Mouse (Mus musculus) lung, embryonic 16.5 days (tissue): ENCODE measurements around the gene Rpl19. TPM values are rescaled to one million over a fixed set of nuclear protein-coding genes. Genes with fewer than 3 reads are reported as not detected.
A peak's percentile ranks its signal among the peaks of the same experiment; 100 is the strongest.

ENCODE experiments used
- ATAC-seq: fragments of 200-750 bp; cut with Nextera tagmentation; 2 replicates; pipeline ENCODE4 v1.8.0; 2017; ENCODE audit warnings: low read depth, mild to moderate bottlenecking, moderate library complexity
- H3K27ac ChIP-seq: fragments of 300-500 bp; sonication (generic); 2 replicates; pipeline ENCODE4 v1.5.1; 2014; ENCODE audit warnings: mild to moderate bottlenecking, control low read depth, low read length
- H3K27me3 ChIP-seq: fragments of 300-500 bp; sonication (generic); 2 replicates; pipeline ENCODE4 v1.6.1; 2014; ENCODE audit warnings: low read depth, low read length, mixed read lengths; ENCODE audit not compliant: control insufficient read depth, insufficient read depth
- H3K36me3 ChIP-seq: fragments of 300-500 bp; sonication (generic); 2 replicates; pipeline ENCODE4 v1.6.1; 2014; ENCODE audit warnings: low read length; ENCODE audit not compliant: control insufficient read depth, insufficient read depth
- H3K4me1 ChIP-seq: fragments of 300-500 bp; sonication (generic); replicated peaks from 2 replicates; pipeline ENCODE4 v1.6.1; 2014; ENCODE audit warnings: low read length, mixed read lengths; ENCODE audit not compliant: control insufficient read depth, insufficient read depth
- H3K4me2 ChIP-seq: fragments of 300-500 bp; sonication (generic); 2 replicates; pipeline ENCODE4 v1.6.1; 2014; ENCODE audit warnings: low read depth, low read length, control low read depth
- H3K4me3 ChIP-seq: fragments of 300-500 bp; sonication (generic); 2 replicates; pipeline ENCODE4 v1.5.1; 2014; ENCODE audit warnings: mild to moderate bottlenecking, low read length, control low read depth
- H3K9ac ChIP-seq: fragments of 300-500 bp; sonication (generic); 2 replicates; pipeline ENCODE4 v1.6.1; 2014; ENCODE audit warnings: low read length, control low read depth
- H3K9me3 ChIP-seq: fragments of 300-500 bp; sonication (generic); 2 replicates; pipeline ENCODE4 v1.6.1; 2016; ENCODE audit warnings: low read length; ENCODE audit not compliant: control insufficient read depth
- WGBS: fragments of 180-500 bp; shearing (Covaris S2); extraction: QIAGEN DNeasy Blood & Tissue Kit; methylation state at CpG from one replicate; pipeline ENCODE4 v1.1.7; 2014; 5-methylcytosine and 5-hydroxymethylcytosine counted together
- polyA plus RNA-seq: library from polyadenylated mRNA; unstranded; fragments of >200 nt; fragmentation: Nextera tagmentation; extraction: Ambion mirVana; gene quantifications from 2 replicates; pipeline ENCODE4 v1.2.1, GENCODE M21; 2015

Rpl19 gene
- polyA plus RNA-seq, 1 experiment from 2014 or later = 999 TPM

DNA sequence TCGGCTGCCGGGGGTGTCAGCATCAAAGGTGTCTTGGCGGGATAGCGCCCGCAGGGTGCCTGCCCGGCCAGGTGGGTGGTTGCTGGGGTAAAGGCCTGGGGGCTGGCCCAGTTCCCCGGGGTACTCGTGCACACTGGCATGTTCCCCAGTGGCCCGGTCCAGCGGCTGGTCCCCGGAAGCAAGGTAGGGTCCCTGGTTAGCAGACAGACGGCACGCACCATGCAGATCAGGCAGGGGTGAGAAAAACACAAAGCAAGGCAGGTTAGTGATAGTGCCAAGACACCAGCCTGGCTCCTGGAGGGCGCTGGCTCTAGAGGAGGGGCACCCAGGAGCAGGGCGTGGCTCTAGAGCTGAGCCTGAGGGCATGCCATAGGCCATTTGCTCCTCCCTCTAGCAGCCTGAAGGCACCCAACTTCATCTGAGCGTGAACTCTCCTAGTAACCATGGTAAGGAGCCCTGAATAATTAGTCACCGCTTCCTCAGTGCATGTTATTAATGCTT, 23.3 kb upstream of the Rpl19 start:
- H3K27ac ChIP-seq = no peak overlapping the region
- H3K4me2 ChIP-seq = peak overlapping the region; percentile 38
- no peaks in the 10 kb centered on the region for H3K9me3 ChIP-seq
- peak; percentile 50; the same call in 1 of the 2 replicates for ATAC-seq
- peaks cover 2% of the 10 kb centered on the region; the same call in 1 of the 2 replicates for H3K36me3 ChIP-seq
- H3K4me1 ChIP-seq = peaks cover 16% of the 10 kb centered on the region
- H3K9ac ChIP-seq = peak overlapping the region; percentile 55
- 47% methylated on average over 17 of the region's 17 CpGs for WGBS
- H3K4me3 ChIP-seq = peak overlapping the region; percentile 17; the same call in 1 of the 2 replicates
- peaks cover 6% of the 10 kb centered on the region for H3K27me3 ChIP-seq

DNA sequence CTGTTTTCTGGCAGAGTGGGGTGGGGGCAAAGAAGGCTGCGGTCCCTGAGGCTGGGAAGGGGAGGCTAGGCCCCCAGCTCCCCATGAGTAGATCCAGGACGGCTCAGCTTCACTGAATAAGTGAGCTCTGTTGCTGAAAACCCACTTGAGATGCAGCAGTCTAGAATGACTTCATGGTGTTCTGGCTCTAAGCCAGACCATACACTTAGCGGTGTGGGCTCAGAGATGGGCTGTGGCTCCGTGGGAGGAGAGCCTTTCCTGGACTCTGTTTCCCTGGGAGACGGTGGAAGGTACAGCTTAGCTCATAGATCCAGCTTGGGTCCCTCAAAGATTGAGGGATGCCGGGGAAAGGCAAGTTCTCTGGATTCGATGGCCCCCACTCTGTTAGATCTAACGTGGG, 22.3 kb upstream of the Rpl19 start:
- Histone ChIP-seq H3K4me1 (peaks cover 16% of the 10 kb centered on the region), H3K27me3 (peaks cover 6% of the 10 kb centered on the region), H3K9me3 (no peaks in the 10 kb centered on the region), H3K9ac (no peak overlapping the region), H3K4me3 (no peak overlapping the region), H3K36me3 (peaks cover 2% of the 10 kb centered on the region; the same call in 1 of the 2 replicates), H3K4me2 (no peak overlapping the region), H3K27ac (no peak overlapping the region; the same call in 1 of the 2 replicates)
- WGBS = 58% methylated on average over 8 of the region's 8 CpGs
- peak; percentile 26; the same call in 1 of the 2 replicates for ATAC-seq

GRCm38 (mm10) chr11:98005076-98005475, 21.4 kb upstream of the Rpl19 start:
- Histone ChIP-seq H3K9ac (no peak overlapping the region), H3K4me1 (peaks cover 16% of the 10 kb centered on the region), H3K9me3 (no peaks in the 10 kb centered on the region), H3K4me2 (no peak overlapping the region), H3K4me3 (no peak overlapping the region), H3K27me3 (peaks cover 6% of the 10 kb centered on the region), H3K27ac (no peak overlapping the region), H3K36me3 (peaks cover 2% of the 10 kb centered on the region; the same call in 1 of the 2 replicates)
- 38% methylated on average over 13 of the region's 13 CpGs for WGBS
- 0 out of 2 replicates have a peak, but pooled peaks have one; percentile 18 for ATAC-seq

DNA sequence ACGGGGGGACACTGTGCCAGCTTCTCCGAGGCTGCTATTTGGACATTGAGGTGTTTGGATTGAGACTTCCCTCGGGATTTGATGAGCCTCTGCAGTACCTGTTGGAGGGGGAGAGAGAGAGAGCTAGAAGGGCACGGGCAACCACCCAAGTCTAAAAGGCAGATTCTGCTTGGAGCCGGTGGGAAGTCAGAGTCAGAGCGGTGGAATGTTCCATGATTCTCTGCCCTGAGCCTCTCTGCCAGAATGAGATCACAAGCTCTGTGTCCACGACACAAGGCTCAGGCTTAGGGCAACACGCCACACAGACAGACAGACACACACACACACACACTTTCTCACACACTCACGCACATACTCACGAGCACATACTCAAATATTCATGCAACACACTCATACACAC, 20.8 kb upstream of the Rpl19 start:
- no peak for ATAC-seq
- H3K9ac ChIP-seq = no peak overlapping the region
- no peak overlapping the region for H3K4me3 ChIP-seq
- no peaks in the 10 kb centered on the region for H3K9me3 ChIP-seq
- peaks cover 16% of the 10 kb centered on the region for H3K4me1 ChIP-seq
- H3K36me3 ChIP-seq = peaks cover 2% of the 10 kb centered on the region; the same call in 1 of the 2 replicates
- WGBS = 81% methylated on average over 10 of the region's 10 CpGs
- peaks cover 6% of the 10 kb centered on the region for H3K27me3 ChIP-seq
- no peak overlapping the region for H3K27ac ChIP-seq
- H3K4me2 ChIP-seq = no peak overlapping the region

DNA sequence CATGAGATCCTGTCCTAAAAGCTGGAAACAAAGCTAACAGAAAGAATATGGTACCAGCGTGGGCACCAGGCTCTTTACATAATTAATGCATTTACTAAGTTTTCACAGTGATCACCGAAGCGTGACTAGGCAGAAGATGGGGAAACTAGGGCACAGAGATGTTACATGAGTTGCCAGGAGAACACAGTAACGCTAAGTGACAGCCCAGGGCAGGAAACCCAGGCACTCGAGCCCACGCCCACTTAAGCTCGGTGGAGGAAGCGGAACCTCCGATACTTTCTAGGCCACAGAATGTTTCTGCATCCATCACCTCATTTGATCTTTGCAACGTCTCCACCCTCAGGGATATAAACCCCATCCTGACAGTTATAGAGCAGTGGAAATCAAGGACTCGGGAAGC, 18.4 kb upstream of the Rpl19 start:
- Histone ChIP-seq H3K9ac (no peak overlapping the region), H3K36me3 (peaks cover 2% of the 10 kb centered on the region; the same call in 1 of the 2 replicates), H3K27me3 (no peaks in the 10 kb centered on the region), H3K27ac (no peak overlapping the region), H3K4me3 (no peak overlapping the region), H3K4me1 (peaks cover 12% of the 10 kb centered on the region), H3K9me3 (no peaks in the 10 kb centered on the region), H3K4me2 (no peak overlapping the region)
- WGBS = 66% methylated on average over 11 of the region's 11 CpGs
- no peak for ATAC-seq

DNA sequence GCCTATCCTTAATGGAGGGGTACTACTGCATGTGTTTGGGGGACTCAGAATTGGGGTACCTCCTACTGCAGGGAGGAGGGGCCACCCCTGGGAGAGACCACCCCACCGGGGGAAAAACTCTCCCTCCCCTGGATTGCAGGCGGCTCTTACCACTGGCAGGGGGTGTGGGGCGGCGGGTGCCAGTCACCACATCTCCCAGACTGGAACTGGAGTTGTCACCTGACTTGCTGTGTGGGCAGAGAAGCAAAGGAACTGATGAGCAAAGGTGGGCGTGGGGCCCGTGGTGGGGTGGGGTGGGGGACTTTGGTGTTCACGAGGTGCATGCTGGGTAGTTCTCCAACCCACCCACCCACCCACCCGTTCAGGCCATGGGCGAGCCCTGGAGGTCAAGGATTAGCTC, 14.8 kb upstream of the Rpl19 start:
- no peaks in the 10 kb centered on the region for H3K36me3 ChIP-seq

DNA sequence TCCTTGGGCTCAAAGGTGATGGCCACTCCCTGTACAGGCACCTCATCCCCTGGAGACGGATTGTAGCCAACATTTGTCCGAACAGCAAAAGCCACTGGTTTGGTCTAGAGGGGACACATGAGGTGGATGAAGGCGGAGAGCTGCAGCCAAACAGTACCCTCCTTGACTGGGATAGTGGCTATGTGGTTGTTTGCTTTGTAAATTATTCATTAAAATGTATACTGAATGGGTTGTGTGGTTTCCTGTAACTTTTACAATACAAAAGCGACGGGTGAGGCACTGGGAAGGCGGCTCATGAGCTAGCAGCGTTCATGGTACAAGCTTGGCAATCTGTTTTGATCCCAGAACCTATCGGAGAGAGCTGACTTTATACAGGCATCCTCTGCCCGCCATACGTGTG, 13.7 kb upstream of the Rpl19 start:
- H3K36me3 ChIP-seq = no peaks in the 10 kb centered on the region; the same call in 1 of the 2 replicates
- no peak overlapping the region for H3K4me2 ChIP-seq
- no peak overlapping the region for H3K9ac ChIP-seq
- 81% methylated on average over 10 of the region's 10 CpGs for WGBS
- no peaks in the 10 kb centered on the region for H3K27me3 ChIP-seq
- no peak overlapping the region for H3K27ac ChIP-seq
- ATAC-seq = no peak
- H3K4me1 ChIP-seq = no peaks in the 10 kb centered on the region; the same call in 1 of the 2 replicates
- no peak overlapping the region for H3K4me3 ChIP-seq
- H3K9me3 ChIP-seq = no peaks in the 10 kb centered on the region

More for the DNA sequence above, 14.8 kb upstream of the Rpl19 start:
- Histone ChIP-seq H3K4me3 (no peak overlapping the region), H3K4me1 (no peaks in the 10 kb centered on the region; the same call in 1 of the 2 replicates), H3K27ac (no peak overlapping the region), H3K9me3 (no peaks in the 10 kb centered on the region), H3K4me2 (no peak overlapping the region), H3K27me3 (no peaks in the 10 kb centered on the region), H3K9ac (no peak overlapping the region)
- no peak for ATAC-seq
- 55% methylated on average over 9 of the region's 9 CpGs for WGBS

DNA sequence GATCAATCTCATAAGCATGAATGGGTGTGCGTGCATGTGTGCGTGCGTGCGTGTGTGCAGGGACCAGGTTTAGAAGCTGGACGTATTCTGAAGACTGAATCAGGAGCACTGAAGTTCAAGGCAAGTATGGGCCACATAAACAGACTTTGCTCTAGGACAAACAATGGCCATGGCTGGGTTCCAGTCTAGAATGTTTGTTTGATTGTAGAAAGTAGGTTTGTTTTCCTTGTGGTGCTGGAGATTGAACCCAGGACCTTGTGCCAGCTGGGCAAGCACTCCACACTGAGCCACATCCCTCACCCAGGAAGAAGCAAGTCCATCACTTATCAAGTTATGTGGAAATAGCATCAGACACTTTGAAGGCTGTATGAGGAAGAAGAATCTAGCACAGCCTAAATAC, 10.3 kb upstream of the Rpl19 start:
- H3K9ac ChIP-seq = no peak overlapping the region
- H3K4me1 ChIP-seq = peaks cover 4% of the 10 kb centered on the region
- H3K9me3 ChIP-seq = no peaks in the 10 kb centered on the region
- no peak for ATAC-seq
- no peak overlapping the region for H3K4me3 ChIP-seq
- no peak overlapping the region; the same call in 1 of the 2 replicates for H3K27ac ChIP-seq
- 85% methylated on average over 5 of the region's 5 CpGs for WGBS
- no peaks in the 10 kb centered on the region for H3K27me3 ChIP-seq
- H3K36me3 ChIP-seq = no peaks in the 10 kb centered on the region; the same call in 1 of the 2 replicates
- no peak overlapping the region for H3K4me2 ChIP-seq

DNA sequence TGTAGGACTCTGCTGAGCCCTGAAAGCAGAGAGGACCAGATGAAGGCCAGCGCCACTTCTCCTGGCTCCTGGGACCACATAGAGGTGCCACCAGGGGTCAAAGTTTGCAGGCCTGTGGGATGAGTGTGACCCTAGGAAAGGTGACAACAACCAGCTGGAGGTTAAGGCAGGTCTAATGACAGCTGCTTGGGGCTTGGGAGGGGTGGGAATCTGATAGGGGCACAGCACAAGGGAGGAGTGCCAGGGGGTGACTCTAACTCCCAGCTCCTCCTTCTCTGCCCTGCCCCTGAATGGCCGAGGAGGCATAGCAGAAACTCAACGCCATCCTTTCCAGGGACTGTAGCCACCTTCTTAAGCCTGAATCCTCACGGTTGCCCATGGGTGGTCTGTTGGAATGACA, 9.7 kb upstream of the Rpl19 start:
- H3K36me3 ChIP-seq = no peaks in the 10 kb centered on the region; the same call in 1 of the 2 replicates
- ATAC-seq = no peak
- H3K9me3 ChIP-seq = no peaks in the 10 kb centered on the region
- no peak overlapping the region for H3K4me3 ChIP-seq
- H3K27ac ChIP-seq = no peak overlapping the region
- no peaks in the 10 kb centered on the region for H3K27me3 ChIP-seq
- H3K9ac ChIP-seq = no peak overlapping the region
- 73% methylated on average over 4 of the region's 4 CpGs for WGBS
- no peak overlapping the region for H3K4me2 ChIP-seq
- peaks cover 11% of the 10 kb centered on the region for H3K4me1 ChIP-seq
